Mouse (Mus musculus) heart, adult 2 months (tissue): ENCODE measurements around the gene Vac14. TPM values are rescaled to one million over a fixed set of nuclear protein-coding genes. Genes with fewer than 3 reads are reported as not detected.

Experiments used
- DNase-seq, 2 experiments: peaks; one replicate each; pipeline ENCODE4 v3.0.0; 2021
- H3K27ac ChIP-seq: fragments of 200-600 bp; 2 replicates; pipeline ENCODE4 v1.8.1; 2022
- H3K27me3 ChIP-seq: fragments of 200-500 bp; 2 replicates; pipeline ENCODE4 v1.6.1; 2012; ENCODE audit warnings: mild to moderate bottlenecking, low read length, inconsistent platforms, mixed read lengths; ENCODE audit not compliant: control insufficient read depth, insufficient read depth
- H3K36me3 ChIP-seq: fragments of 200-500 bp; 2 replicates; pipeline ENCODE4 v1.6.1; 2012; ENCODE audit warnings: low read length, inconsistent platforms; ENCODE audit not compliant: control insufficient read depth, insufficient read depth
- H3K4me1 ChIP-seq: fragments of 200-500 bp; 2 replicates; pipeline ENCODE4 v1.6.1; 2011; ENCODE audit warnings: low read length; ENCODE audit not compliant: control insufficient read depth, insufficient read depth
- H3K4me3 ChIP-seq: fragments of 200-600 bp; 2 replicates; pipeline ENCODE4 v1.8.1; 2022
- H3K79me2 ChIP-seq: fragments of 200-500 bp; replicated peaks from 2 replicates; pipeline ENCODE4 v1.6.1; 2012; ENCODE audit warnings: mild to moderate bottlenecking, inconsistent platforms, low read length, moderate library complexity, mixed read lengths; ENCODE audit not compliant: control insufficient read depth, insufficient read depth
- H3K9ac ChIP-seq: fragments of 200-500 bp; 2 replicates; pipeline ENCODE4 v1.6.1; 2012; ENCODE audit warnings: low read depth, mild to moderate bottlenecking, control low read depth, inconsistent platforms, low read length, mixed read lengths
- CTCF ChIP-seq: fragments of 200-600 bp; IDR thresholded peaks from 2 replicates; pipeline ENCODE4 v1.8.1; 2022; ENCODE audit warnings: antibody characterized with exemption, mild to moderate bottlenecking, moderate library complexity
- EP300 ChIP-seq: fragments of 200-500 bp; IDR thresholded peaks from 2 replicates; pipeline ENCODE4 v1.6.1; 2011; ENCODE audit warnings: low read depth, low read length, control low read depth; ENCODE audit not compliant: insufficient read depth
- POLR2A ChIP-seq: fragments of 200-500 bp; IDR thresholded peaks from 2 replicates; pipeline ENCODE4 v1.6.1; 2011; ENCODE audit warnings: mild to moderate bottlenecking, low read depth, low read length, control low read depth; ENCODE audit not compliant: insufficient read depth
- WGBS: fragments of 180-500 bp; shearing (Covaris S2); methylation state at CpG from one replicate; pipeline ENCODE4 v1.1.7; 2018; 5-methylcytosine and 5-hydroxymethylcytosine counted together
- intact Hi-C: fragments of 180-260 bp; cut with DNase I; formaldehyde crosslinking; loops from one replicate; pipeline ENCODE4 v1.15.1; 2025
- polyA plus RNA-seq: library from polyadenylated mRNA; depleted of rRNA; stranded (reverse); fragments of >200 nt; gene quantifications from 2 replicates; pipeline ENCODE4 v1.2.3, GENCODE M21; 2012; rRNA removed
- total RNA-seq, 2 experiments: library from RNA; stranded (reverse); gene quantifications; 2 replicates each; pipeline ENCODE4 v1.2.3; 2021

The Vac14 gene
- total and polyA plus RNA-seq, 3 experiments = 15.7 to 27.0 (median 15.8) TPM

DNA sequence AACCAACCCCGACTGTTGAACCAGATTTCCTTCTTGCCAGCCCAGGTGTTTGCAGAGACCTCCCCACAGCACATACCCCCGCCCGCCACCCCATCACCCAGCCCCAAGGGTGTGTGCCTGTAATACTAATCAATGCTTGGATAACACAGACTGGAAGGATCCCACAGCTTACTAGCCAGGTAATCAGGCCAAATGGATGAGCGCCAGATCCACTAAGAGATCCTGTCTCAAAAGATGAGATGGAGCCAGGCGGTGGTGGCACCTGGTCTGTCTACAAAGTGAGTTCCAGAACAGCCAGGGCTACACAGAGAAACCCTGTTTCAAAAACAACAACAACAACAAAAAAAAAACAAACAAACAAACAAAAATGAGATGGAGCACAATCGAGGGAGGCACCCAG lies 148.9 kb downstream of the Vac14 start:
- no peak for DNase-seq
- Histone ChIP-seq H3K4me3 (no peak overlapping the region), H3K27ac (no peak overlapping the region), H3K4me1 (peaks cover 1% of the 10 kb centered on the region; the same call in 1 of the 2 replicates), H3K79me2 (no peaks in the 10 kb centered on the region), H3K9ac (no peak overlapping the region), H3K36me3 (no peaks in the 10 kb centered on the region), H3K27me3 (no peaks in the 10 kb centered on the region)
- TF ChIP-seq EP300 (no peak), POLR2A (no peak), CTCF (no peak)
- 78% methylated on average over 6 of the region's 6 CpGs for WGBS
- intact Hi-C loops = no loop called here

Other genes starting within 250 kb of the Vac14 start
- 10 to 100 TPM; 38.8 to 39.6 TPM for gene Mtss1l, start 102.9 kb downstream of the Vac14 start, total RNA-seq
- gene Mtss1l, start 102.9 kb downstream of the Vac14 start, polyA plus RNA-seq = 34.3 and 39.7 TPM in 2 replicates
- 1 to 10 TPM; 3.3 to 5.3 TPM for gene Il34, start 187.3 kb downstream of the Vac14 start, total RNA-seq
- gene Il34, start 187.3 kb downstream of the Vac14 start, polyA plus RNA-seq = 7.2 and 15.3 TPM in 2 replicates
- 10 to 100 TPM; 66.2 to 74.1 TPM for gene Cog4, start 228.0 kb downstream of the Vac14 start, total RNA-seq
- gene Cog4, start 228.0 kb downstream of the Vac14 start, polyA plus RNA-seq = 34.8 and 51.5 TPM in 2 replicates
- gene Sf3b3, start 228.2 kb downstream of the Vac14 start, total RNA-seq = 10 to 100 TPM; 38.3 to 39.7 TPM
- gene Sf3b3, start 228.2 kb downstream of the Vac14 start, polyA plus RNA-seq = 19.2 and 34.3 TPM in 2 replicates